Mouse (Mus musculus): Measurements from ENCODE around the gene Zfp69. TPM values are rescaled to one million over a fixed set of nuclear protein-coding genes. Genes with fewer than 3 reads are reported as not detected.
A peak's percentile ranks its signal among the peaks of the same experiment; 100 is the strongest.

Gene Zfp69
- polyA plus RNA-seq (2014; fragmentation: Nextera tagmentation; extraction: Ambion mirVana), result 9.9 TPM in 2 replicates

GRCm38 (mm10) chr4:120951428-120951973, at the start of gene Zfp69:
TSS of gene Zfp69 (minus strand) at chr4:120951699.
- peak within 1 kb of the TSS; percentile 83 for H3K27ac ChIP-seq (replicated peaks; ENCODE audit: low read depth, low read length)
- ATAC-seq (replicated peaks; ENCODE audit: insufficient number of reproducible peaks, low FRiP score, low TSS enrichment, low read depth) (peak; percentile 95), DNase-seq (ENCODE audit: low spot score) (peak; percentile 92)
- H3K27me3 ChIP-seq (ENCODE audit: control insufficient read depth, insufficient read depth, low read length), result no peaks in the 10 kb centered on the region
- H3K4me3 ChIP-seq (ENCODE audit: low read depth, low read length), result peak within 1 kb of the TSS; percentile 76
- peak within 1 kb of the TSS; percentile 47 for H3K4me2 ChIP-seq (ENCODE audit: low read depth, low read length)
- H3K9me3 ChIP-seq (replicated peaks; ENCODE audit: control insufficient read depth, low read length), result no peaks in the 10 kb centered on the region
- no peaks in the 10 kb centered on the region; the same call in 1 of the 2 replicates for H3K36me3 ChIP-seq (replicated peaks; ENCODE audit: control insufficient read depth, insufficient read depth, low read depth, low read length)
- no peaks in the 10 kb centered on the region for H3K4me1 ChIP-seq (ENCODE audit: control insufficient read depth, insufficient read depth, low read length)
- 0% methylated on average over 56 of the region's 60 CpGs for WGBS
- peak within 1 kb of the TSS; percentile 88 for H3K9ac ChIP-seq (replicated peaks; ENCODE audit: low read length)

DNA sequence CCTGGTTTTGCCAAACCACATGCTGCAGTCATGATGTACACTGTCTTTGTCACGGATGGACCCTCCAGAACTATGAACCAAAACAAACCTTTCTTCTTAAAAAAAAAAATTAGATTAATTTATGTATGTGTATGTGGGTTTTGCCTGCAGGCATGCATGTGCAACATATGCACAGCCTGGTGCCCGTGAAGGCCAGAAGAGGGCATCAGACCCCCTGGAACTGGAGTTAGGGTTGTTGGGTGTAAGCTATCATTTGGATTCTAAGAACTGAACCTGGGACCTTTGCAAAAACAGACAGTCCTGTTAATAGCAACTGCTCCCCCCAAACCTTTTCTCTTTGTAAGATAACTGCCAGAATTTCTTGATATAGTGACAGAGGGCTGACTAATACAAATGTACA, 49.5 kb upstream of the Zfp69 start:
- DNase-seq (ENCODE audit: low spot score) (no peak), ATAC-seq (replicated peaks; ENCODE audit: insufficient number of reproducible peaks, low FRiP score, low TSS enrichment, low read depth) (no peak)
- Histone ChIP-seq H3K27ac (replicated peaks; ENCODE audit: low read depth, low read length) (no peak overlapping the region), H3K9me3 (replicated peaks; ENCODE audit: control insufficient read depth, low read length) (no peaks in the 10 kb centered on the region), H3K4me3 (ENCODE audit: low read depth, low read length) (no peak overlapping the region), H3K4me1 (ENCODE audit: control insufficient read depth, insufficient read depth, low read length) (no peaks in the 10 kb centered on the region; the same call in 1 of the 2 replicates), H3K27me3 (ENCODE audit: control insufficient read depth, insufficient read depth, low read length) (no peaks in the 10 kb centered on the region), H3K4me2 (ENCODE audit: low read depth, low read length) (no peak overlapping the region), H3K36me3 (replicated peaks; ENCODE audit: control insufficient read depth, insufficient read depth, low read depth, low read length) (no peaks in the 10 kb centered on the region; the same call in 1 of the 2 replicates), H3K9ac (replicated peaks; ENCODE audit: low read length) (no peak overlapping the region)
- 80% methylated on average over 2 of the region's 2 CpGs for WGBS

DNA sequence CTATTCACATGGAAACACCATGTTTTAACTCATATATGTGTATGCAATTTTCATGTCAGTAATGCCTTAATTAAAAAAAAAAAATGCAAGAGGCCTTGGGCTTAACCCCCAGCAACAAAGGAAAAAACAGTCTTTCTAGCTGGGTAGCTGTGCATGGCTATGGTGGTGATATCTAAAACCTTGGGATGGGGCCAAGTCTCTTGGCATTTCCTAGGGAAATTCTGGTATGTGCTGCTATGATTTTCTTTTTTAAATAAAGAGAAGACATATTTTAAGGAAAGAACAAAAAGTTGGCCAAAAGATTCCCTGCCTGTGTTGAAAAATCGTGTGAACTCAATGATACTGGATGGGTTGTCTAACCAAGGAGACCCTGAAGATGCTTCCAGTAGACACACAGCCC, 44.4 kb upstream of the Zfp69 start:
- no peak overlapping the region for H3K4me2 ChIP-seq (ENCODE audit: low read depth, low read length)
- no peaks in the 10 kb centered on the region for H3K4me1 ChIP-seq (ENCODE audit: control insufficient read depth, insufficient read depth, low read length)
- no peak overlapping the region for H3K4me3 ChIP-seq (ENCODE audit: low read depth, low read length)
- DNase-seq (ENCODE audit: low spot score), result no peak
- no peaks in the 10 kb centered on the region; the same call in 1 of the 2 replicates for H3K36me3 ChIP-seq (replicated peaks; ENCODE audit: control insufficient read depth, insufficient read depth, low read depth, low read length)
- no peak overlapping the region for H3K27ac ChIP-seq (replicated peaks; ENCODE audit: low read depth, low read length)
- H3K9me3 ChIP-seq (replicated peaks; ENCODE audit: control insufficient read depth, low read length), result no peaks in the 10 kb centered on the region
- ATAC-seq (replicated peaks; ENCODE audit: insufficient number of reproducible peaks, low FRiP score, low TSS enrichment, low read depth), result no peak
- H3K27me3 ChIP-seq (ENCODE audit: control insufficient read depth, insufficient read depth, low read length), result no peaks in the 10 kb centered on the region
- 70% methylated on average over 1 of the region's 1 CpGs for WGBS
- no peak overlapping the region for H3K9ac ChIP-seq (replicated peaks; ENCODE audit: low read length)

GRCm38 (mm10) chr4:120993025-120993424, 41.5 kb upstream of the Zfp69 start:
- Histone ChIP-seq H3K4me2 (ENCODE audit: low read depth, low read length) (no peak overlapping the region), H3K4me3 (ENCODE audit: low read depth, low read length) (no peak overlapping the region), H3K9ac (replicated peaks; ENCODE audit: low read length) (no peak overlapping the region), H3K27me3 (ENCODE audit: control insufficient read depth, insufficient read depth, low read length) (no peaks in the 10 kb centered on the region), H3K36me3 (replicated peaks; ENCODE audit: control insufficient read depth, insufficient read depth, low read depth, low read length) (no peaks in the 10 kb centered on the region), H3K27ac (replicated peaks; ENCODE audit: low read depth, low read length) (no peak overlapping the region), H3K4me1 (ENCODE audit: control insufficient read depth, insufficient read depth, low read length) (no peaks in the 10 kb centered on the region), H3K9me3 (replicated peaks; ENCODE audit: control insufficient read depth, low read length) (no peaks in the 10 kb centered on the region)
- ATAC-seq (replicated peaks; ENCODE audit: insufficient number of reproducible peaks, low FRiP score, low TSS enrichment, low read depth), result no peak
- DNase-seq (ENCODE audit: low spot score), result no peak
- 90% methylated on average over 1 of the region's 1 CpGs for WGBS

- no peaks in the 10 kb centered on the region for H3K27me3 ChIP-seq (ENCODE audit: control insufficient read depth, insufficient read depth, low read length)
- H3K4me1 ChIP-seq (ENCODE audit: control insufficient read depth, insufficient read depth, low read length), result no peaks in the 10 kb centered on the region
- H3K4me2 ChIP-seq (ENCODE audit: low read depth, low read length), result no peak overlapping the region
- no peaks in the 10 kb centered on the region for H3K36me3 ChIP-seq (replicated peaks; ENCODE audit: control insufficient read depth, insufficient read depth, low read depth, low read length)
- no peak for DNase-seq (ENCODE audit: low spot score)
- no peak overlapping the region for H3K4me3 ChIP-seq (ENCODE audit: low read depth, low read length)
- no peak for ATAC-seq (replicated peaks; ENCODE audit: insufficient number of reproducible peaks, low FRiP score, low TSS enrichment, low read depth)
- no peaks in the 10 kb centered on the region for H3K9me3 ChIP-seq (replicated peaks; ENCODE audit: control insufficient read depth, low read length)
- H3K27ac ChIP-seq (replicated peaks; ENCODE audit: low read depth, low read length), result no peak overlapping the region
- 76% methylated on average over 2 of the region's 2 CpGs for whole genome bisulfite sequencing
- no peak overlapping the region for H3K9ac ChIP-seq (replicated peaks; ENCODE audit: low read length)
Observed at GRCm38 (mm10) chr4:120992284-120992683, 40.8 kb upstream of the Zfp69 start.

- WGBS, result 76% methylated on average over 4 of the region's 4 CpGs
- Histone ChIP-seq H3K36me3 (replicated peaks; ENCODE audit: control insufficient read depth, insufficient read depth, low read depth, low read length) (no peaks in the 10 kb centered on the region), H3K4me2 (ENCODE audit: low read depth, low read length) (no peak overlapping the region), H3K9ac (replicated peaks; ENCODE audit: low read length) (no peak overlapping the region), H3K9me3 (replicated peaks; ENCODE audit: control insufficient read depth, low read length) (no peaks in the 10 kb centered on the region), H3K27me3 (ENCODE audit: control insufficient read depth, insufficient read depth, low read length) (no peaks in the 10 kb centered on the region), H3K4me1 (ENCODE audit: control insufficient read depth, insufficient read depth, low read length) (no peaks in the 10 kb centered on the region), H3K4me3 (ENCODE audit: low read depth, low read length) (no peak overlapping the region), H3K27ac (replicated peaks; ENCODE audit: low read depth, low read length) (no peak overlapping the region)
- ATAC-seq (replicated peaks; ENCODE audit: insufficient number of reproducible peaks, low FRiP score, low TSS enrichment, low read depth) (no peak), DNase-seq (ENCODE audit: low spot score) (no peak)
Observed at GRCm38 (mm10) chr4:120987319-120987718, 35.8 kb upstream of the Zfp69 start.

- no peak overlapping the region for H3K27ac ChIP-seq (replicated peaks; ENCODE audit: low read depth, low read length)
- no peak overlapping the region for H3K4me3 ChIP-seq (ENCODE audit: low read depth, low read length)
- WGBS, result 34% methylated on average over 6 of the region's 6 CpGs
- no peak overlapping the region for H3K9ac ChIP-seq (replicated peaks; ENCODE audit: low read length)
- no peaks in the 10 kb centered on the region for H3K4me1 ChIP-seq (ENCODE audit: control insufficient read depth, insufficient read depth, low read length)
- H3K4me2 ChIP-seq (ENCODE audit: low read depth, low read length), result no peak overlapping the region
- ATAC-seq (replicated peaks; ENCODE audit: insufficient number of reproducible peaks, low FRiP score, low TSS enrichment, low read depth) (no peak), DNase-seq (ENCODE audit: low spot score) (peak; percentile 72)
- H3K36me3 ChIP-seq (replicated peaks; ENCODE audit: control insufficient read depth, insufficient read depth, low read depth, low read length), result no peaks in the 10 kb centered on the region
- no peaks in the 10 kb centered on the region for H3K27me3 ChIP-seq (ENCODE audit: control insufficient read depth, insufficient read depth, low read length)
- H3K9me3 ChIP-seq (replicated peaks; ENCODE audit: control insufficient read depth, low read length), result no peaks in the 10 kb centered on the region
Observed at GRCm38 (mm10) chr4:120986446-120986845, 34.9 kb upstream of the Zfp69 start.

DNA sequence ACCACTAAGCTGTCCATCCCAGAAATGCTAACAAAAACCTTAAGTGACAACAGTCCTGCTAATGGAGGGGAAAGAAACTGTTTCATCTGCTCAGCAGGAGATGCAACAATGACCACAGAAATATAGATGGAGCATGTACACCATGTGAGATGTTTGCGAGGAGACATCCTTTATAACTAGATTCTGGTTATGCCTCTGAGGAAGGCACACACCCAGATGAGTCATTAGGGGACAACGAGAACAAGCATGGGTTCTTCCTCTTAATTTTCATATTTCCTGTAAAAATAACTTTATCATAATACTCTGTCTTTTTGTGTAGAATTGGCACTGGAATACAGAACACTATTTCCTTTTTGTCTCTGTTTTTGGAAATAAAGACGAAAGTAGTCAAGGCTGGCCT, 26.7 kb upstream of the Zfp69 start:
- no peak overlapping the region for H3K4me2 ChIP-seq (ENCODE audit: low read depth, low read length)

More for the DNA sequence above, 26.7 kb upstream of the Zfp69 start:
- Histone ChIP-seq H3K4me1 (ENCODE audit: control insufficient read depth, insufficient read depth, low read length) (no peaks in the 10 kb centered on the region), H3K9ac (replicated peaks; ENCODE audit: low read length) (no peak overlapping the region), H3K4me3 (ENCODE audit: low read depth, low read length) (no peak overlapping the region), H3K9me3 (replicated peaks; ENCODE audit: control insufficient read depth, low read length) (no peaks in the 10 kb centered on the region), H3K36me3 (replicated peaks; ENCODE audit: control insufficient read depth, insufficient read depth, low read depth, low read length) (no peaks in the 10 kb centered on the region), H3K27me3 (ENCODE audit: control insufficient read depth, insufficient read depth, low read length) (no peaks in the 10 kb centered on the region), H3K27ac (replicated peaks; ENCODE audit: low read depth, low read length) (no peak overlapping the region)
- 90% methylated on average over 3 of the region's 3 CpGs for WGBS
- ATAC-seq (replicated peaks; ENCODE audit: insufficient number of reproducible peaks, low FRiP score, low TSS enrichment, low read depth) (no peak), DNase-seq (ENCODE audit: low spot score) (no peak)

All from embryonic facial prominence, embryonic 11.5 days (tissue).